ENCODE assay signal across 11 mouse cellular contexts in the genomic region with DNA sequence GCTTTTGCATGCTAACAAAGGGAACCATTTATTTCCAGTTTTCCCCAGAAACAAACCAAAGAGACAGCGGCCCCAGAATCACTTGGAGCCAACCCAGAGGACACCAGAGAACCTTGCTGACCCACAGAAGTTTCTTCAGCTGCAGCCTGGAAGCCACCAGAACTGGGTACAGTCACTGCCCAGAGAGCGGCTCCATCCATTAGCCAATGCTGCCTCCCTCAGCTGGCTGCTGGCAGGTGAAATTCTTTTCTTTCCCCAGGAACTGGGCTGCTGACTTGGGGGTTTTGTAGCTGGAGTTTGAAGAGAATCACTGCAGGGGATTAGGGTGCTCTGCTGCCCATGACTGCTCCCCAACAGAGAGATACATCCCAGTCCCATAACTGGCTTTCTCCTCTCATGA.
A peak's percentile ranks its signal among the peaks of the same experiment; 100 is the strongest.
DNase-seq lines count a peak whose midpoint lies in the region; ATAC-seq and TF ChIP-seq lines count a peak whose summit lies in the region.
"Had no signal": no experiment of that assay in that cellular context is flagged by ENCODE, and none has a peak within 500 bp of the region (broad histone marks: within the 10 kb centered on the region; RNA-seq: fewer than 3 reads in every experiment).

No protein-coding gene starts in this region.

- no peak overlapping the region for H3K9ac ChIP-seq in intestine, embryonic 16.5 days (ENCODE audit: low read depth, low read length)
- H3K9ac ChIP-seq in intestine, embryonic 15.5 days = no peak overlapping the region
- H3K9ac ChIP-seq in kidney, embryonic 16.5 days (replicated peaks; ENCODE audit: low read length) = no peak overlapping the region
- H3K9ac ChIP-seq: midbrain, embryonic 12.5 days had no signal

- ATAC-seq in intestine, embryonic 16.5 days = 0 out of 2 replicates have a peak, but pooled peaks have one; percentile 40
- no peak for ATAC-seq in intestine, embryonic 15.5 days
- peak; percentile 45 for ATAC-seq in Patski
- ATAC-seq in kidney, embryonic 16.5 days (ENCODE audit: low FRiP score, low TSS enrichment) = peak; percentile 78; the same call in 1 of the 2 replicates

- CTCF ChIA-PET in Patski (lab: Charles Lee) = interaction anchor here (0.7 to 1.7 kb wide), 4 partner anchors 12 to 253 kb away, joined by 3 to 4 read pairs (median 3); no protein-coding TSS in a partner anchor

- no peak for DNase-seq in Patski (ENCODE audit: low read depth, low spot score)
- DNase-seq in cerebellum, adult 2 months = peak; percentile 39 to 46
- DNase-seq in spleen, postnatal 10 days (ENCODE audit: low spot score in 2 of 2) = no peak
- DNase-seq in thymus, adult 2 months = no peak
- DNase-seq in thymus, postnatal 14 days = no peak
- DNase-seq: layer of hippocampus, postnatal 36 days had no signal

- no peak overlapping the region for H3K4me2 ChIP-seq in intestine, embryonic 16.5 days (ENCODE audit: low read depth, low read length)
- H3K4me2 ChIP-seq in intestine, embryonic 15.5 days (replicated peaks) = no peak overlapping the region
- no peak overlapping the region for H3K4me2 ChIP-seq in kidney, embryonic 16.5 days (replicated peaks; ENCODE audit: low read depth, low read length)
- H3K4me2 ChIP-seq: midbrain, embryonic 12.5 days had no signal

- TF ChIP-seq CTCF in Patski (IDR thresholded peaks at IDR 0.05) = peak; percentile 77
- peak; percentile 62 for TF ChIP-seq CTCF in cerebellum, adult 2 months (IDR thresholded peaks at IDR 0.05; ENCODE audit: borderline replicate concordance, insufficient read depth, low read depth, low read length)
- no peak for TF ChIP-seq CTCF in thymus, adult 2 months (IDR thresholded peaks at IDR 0.05; ENCODE audit: borderline replicate concordance, control insufficient read depth, extremely low read depth, insufficient read depth, low read length, poor library complexity)

- in situ Hi-C loops in Patski (cut with MboI; ENCODE audit: low pct_unique_long_range_greater_than_20kb) = no loop called here

- peaks cover 4% of the 10 kb centered on the region; the same call in 1 of the 2 replicates for H3K4me1 ChIP-seq in intestine, embryonic 16.5 days (ENCODE audit: control insufficient read depth, insufficient read depth, low read length)
- 0 out of 2 replicates have a peak, but pooled peaks cover 2% of the 10 kb centered on the region for H3K4me1 ChIP-seq in intestine, embryonic 15.5 days (replicated peaks)
- peaks cover 3% of the 10 kb centered on the region; the same call in 1 of the 2 replicates for H3K4me1 ChIP-seq in cerebellum, adult 2 months (ENCODE audit: control insufficient read depth, insufficient read depth, low read length)
- 0 out of 2 replicates have a peak, but pooled peaks cover 4% of the 10 kb centered on the region for H3K4me1 ChIP-seq in kidney, embryonic 16.5 days (ENCODE audit: insufficient read depth, low read length)
- H3K4me1 ChIP-seq in thymus, adult 2 months (replicated peaks; ENCODE audit: control insufficient read depth, insufficient read depth, low read length) = no peaks in the 10 kb centered on the region

- H3K4me3 ChIP-seq in intestine, embryonic 16.5 days (ENCODE audit: low read length) = no peak overlapping the region
- no peak overlapping the region for H3K4me3 ChIP-seq in intestine, embryonic 15.5 days (replicated peaks)
- H3K4me3 ChIP-seq in cerebellum, adult 2 months (replicated peaks; ENCODE audit: insufficient read depth, low read depth, low read length) = no peak overlapping the region
- H3K4me3 ChIP-seq in kidney, embryonic 16.5 days (ENCODE audit: low read length) = no peak overlapping the region
- no peak overlapping the region for H3K4me3 ChIP-seq in thymus, adult 2 months (ENCODE audit: control insufficient read depth, insufficient read depth, low read length)
- H3K4me3 ChIP-seq: heart, embryonic 10.5 days; midbrain, embryonic 12.5 days had no signal

- H3K36me3 ChIP-seq in intestine, embryonic 16.5 days (ENCODE audit: control insufficient read depth, insufficient read depth, low read length) = no peaks in the 10 kb centered on the region
- no peaks in the 10 kb centered on the region for H3K36me3 ChIP-seq in intestine, embryonic 15.5 days
- H3K36me3 ChIP-seq in kidney, embryonic 16.5 days (ENCODE audit: insufficient read depth, low read length) = no peaks in the 10 kb centered on the region
- H3K36me3 ChIP-seq in thymus, adult 2 months (ENCODE audit: control insufficient read depth, insufficient read depth, low read length) = no peaks in the 10 kb centered on the region
- H3K36me3 ChIP-seq: heart, embryonic 10.5 days; midbrain, embryonic 12.5 days had no signal

- no peaks in the 10 kb centered on the region for H3K9me3 ChIP-seq in intestine, embryonic 16.5 days (ENCODE audit: control insufficient read depth, low read length)
- no peaks in the 10 kb centered on the region for H3K9me3 ChIP-seq in intestine, embryonic 15.5 days
- no peaks in the 10 kb centered on the region for H3K9me3 ChIP-seq in kidney, embryonic 16.5 days (ENCODE audit: low read length)
- H3K9me3 ChIP-seq: heart, embryonic 10.5 days; midbrain, embryonic 12.5 days had no signal

- WGBS in intestine, embryonic 16.5 days = 83% methylated on average over 2 of the region's 2 CpGs
- WGBS in intestine, embryonic 15.5 days = 82% methylated on average over 2 of the region's 2 CpGs
- 70% methylated on average over 2 of the region's 2 CpGs for WGBS in cerebellum, adult 2 months
- 73% methylated on average over 2 of the region's 2 CpGs for WGBS in kidney, embryonic 16.5 days
- 94% methylated on average over 2 of the region's 2 CpGs for WGBS in thymus, adult 2 months

- H3K27me3 ChIP-seq in intestine, embryonic 16.5 days (replicated peaks; ENCODE audit: control insufficient read depth, insufficient read depth, low read length) = no peaks in the 10 kb centered on the region
- H3K27me3 ChIP-seq in intestine, embryonic 15.5 days (replicated peaks) = no peaks in the 10 kb centered on the region
- H3K27me3 ChIP-seq in Patski = peaks cover 10% of the 10 kb centered on the region
- no peaks in the 10 kb centered on the region for H3K27me3 ChIP-seq in cerebellum, adult 2 months (ENCODE audit: control insufficient read depth, insufficient read depth, low read length)
- no peaks in the 10 kb centered on the region for H3K27me3 ChIP-seq in kidney, embryonic 16.5 days (ENCODE audit: insufficient read depth, low read length)
- no peaks in the 10 kb centered on the region for H3K27me3 ChIP-seq in thymus, adult 2 months (ENCODE audit: control insufficient read depth, insufficient read depth, low read length)

- H3K27ac ChIP-seq in intestine, embryonic 16.5 days (ENCODE audit: low read length) = no peak overlapping the region
- H3K27ac ChIP-seq in intestine, embryonic 15.5 days = no peak overlapping the region
- no peak overlapping the region for H3K27ac ChIP-seq in cerebellum, adult 2 months (ENCODE audit: insufficient read depth, low read length)
- H3K27ac ChIP-seq in kidney, embryonic 16.5 days (ENCODE audit: low read length) = no peak overlapping the region
- no peak overlapping the region for H3K27ac ChIP-seq in thymus, adult 2 months (ENCODE audit: control insufficient read depth, insufficient read depth, low read length)
- H3K27ac ChIP-seq: heart, embryonic 10.5 days; midbrain, embryonic 12.5 days had no signal

- no peak for TF ChIP-seq POLR2A in cerebellum, adult 2 months (IDR thresholded peaks at IDR 0.05; ENCODE audit: borderline replicate concordance, insufficient read depth, low read length)
- TF ChIP-seq POLR2A in thymus, adult 2 months (IDR thresholded peaks at IDR 0.05; ENCODE audit: control insufficient read depth, extremely low read depth, insufficient read depth, low read length, poor library complexity) = no peak

- POLR2A ChIA-PET in Patski (lab: Charles Lee) = no interaction called here

Comparison
In these comparisons a context has a peak if more than half of its experiments do, and no peak if none do; other contexts are left out.
1. DNase-seq: peak in cerebellum, adult 2 months (2 of 2); none in Patski (single experiment), spleen, postnatal 10 days (0 of 2), thymus, adult 2 months (single experiment) and thymus, postnatal 14 days (single experiment).